Mouse (Mus musculus): ENCODE data around the gene Zscan26. TPM values are rescaled to one million over a fixed set of nuclear protein-coding genes. Genes with fewer than 3 reads are reported as not detected.
A peak's percentile ranks its signal among the peaks of the same experiment; 100 is the strongest.
"Not testable (repeated sequence)": the region's sequence is repeated elsewhere in the genome, so short reads cannot be mapped to it uniquely, and the experiment has no call there.

Zscan26 gene
- 11.4 and 14.7 TPM in 2 replicates for polyA plus RNA-seq (2015; fragmentation: Nextera tagmentation; extraction: Ambion mirVana)

DNA sequence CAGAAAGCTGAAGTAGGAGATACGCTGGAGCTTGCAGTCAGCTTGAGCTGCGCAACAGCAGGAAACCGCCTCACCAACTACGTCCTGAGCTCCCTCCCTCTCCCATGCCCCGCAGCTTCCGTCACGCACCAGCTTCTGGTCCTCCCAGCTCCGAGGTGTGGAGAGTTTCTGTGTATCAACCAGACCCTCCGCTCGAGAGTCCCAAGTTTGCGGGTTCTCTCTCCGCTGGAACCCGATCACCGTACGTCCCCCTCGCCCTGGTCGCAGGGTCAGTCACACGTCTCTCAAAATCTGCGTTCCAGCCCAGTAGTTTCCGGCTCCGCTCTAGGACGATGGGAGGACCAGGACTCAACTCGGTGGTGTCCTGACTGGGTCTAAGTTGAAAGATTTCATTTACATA is at the start of gene Zscan26:
Gene Zscan26 (minus strand): TSS at position 282 of the 400 bp plus-strand sequence.
- 2% methylated on average over 23 of the region's 23 CpGs for WGBS
- peak within 1 kb of the TSS; percentile 64 for H3K9ac ChIP-seq (ENCODE audit: low read depth, low read length)
- TF ChIP-seq CTCF (IDR thresholded peaks at IDR 0.05; ENCODE audit: low read depth) = no peak
- peak within 1 kb of the TSS; percentile 73 for H3K4me2 ChIP-seq (replicated peaks; ENCODE audit: low read depth)
- peak within 1 kb of the TSS; percentile 79 for H3K27ac ChIP-seq (ENCODE audit: low read depth, low read length)
- no peaks in the 10 kb centered on the region for H3K9me3 ChIP-seq (ENCODE audit: control insufficient read depth)
- no peaks in the 10 kb centered on the region; the same call in 1 of the 2 replicates for H3K36me3 ChIP-seq (ENCODE audit: control insufficient read depth, insufficient read depth)
- peak within 1 kb of the TSS; percentile 67 for H3K4me3 ChIP-seq (ENCODE audit: low read depth, low read length)
- H3K4me1 ChIP-seq (replicated peaks; ENCODE audit: control insufficient read depth, insufficient read depth, low read length) = 0 out of 2 replicates have a peak, but pooled peaks cover 6% of the 10 kb centered on the region
- no peaks in the 10 kb centered on the region for H3K27me3 ChIP-seq (replicated peaks; ENCODE audit: control insufficient read depth, insufficient read depth, low read length)
- ATAC-seq = peak; percentile 87

DNA sequence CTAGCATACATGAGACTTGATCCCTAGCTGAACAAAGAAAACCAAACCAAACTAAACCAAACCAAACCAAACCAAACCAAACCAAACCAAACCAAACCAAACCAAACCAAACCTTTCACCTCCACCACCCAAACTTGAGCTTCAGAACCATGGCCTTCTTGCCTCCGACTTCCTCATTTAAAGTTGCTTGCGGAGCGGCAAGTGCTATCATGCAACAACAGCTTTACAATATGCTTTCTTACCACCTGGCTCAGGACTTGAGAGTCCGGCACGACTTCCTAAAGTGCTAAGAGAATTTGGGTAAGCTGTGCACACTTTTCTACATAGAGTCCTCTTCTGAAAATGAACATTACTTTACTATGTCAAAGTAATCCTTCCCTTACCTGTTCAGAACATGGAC is 48.8 kb upstream of the Zscan26 start:
- WGBS = 90% methylated on average over 5 of the region's 5 CpGs
- H3K27ac ChIP-seq (ENCODE audit: low read depth, low read length) = no peak overlapping the region

DNA sequence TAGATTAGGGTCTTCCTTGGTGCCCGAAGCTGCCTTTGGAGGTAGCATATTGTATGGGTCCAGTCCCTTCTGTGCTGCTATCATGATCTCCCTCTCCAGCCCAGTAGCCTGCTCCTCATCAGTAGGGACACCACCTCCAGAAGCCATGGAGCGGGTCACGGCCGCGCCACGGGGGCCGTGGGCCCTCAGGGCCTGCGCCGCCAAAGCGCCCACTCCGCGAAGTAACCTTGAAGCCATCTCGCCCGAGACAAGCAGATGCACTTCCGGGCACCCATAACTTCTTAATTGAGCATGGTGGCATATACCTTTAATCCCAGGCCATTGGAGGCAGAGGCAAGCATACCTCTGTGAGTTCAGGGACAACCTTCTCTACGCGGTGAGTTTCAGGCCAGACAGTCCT is 47.7 kb upstream of the Zscan26 start, which contains the start of gene Gm11273:
Gene Gm11273 (minus strand): TSS at position 237 of the 400 bp plus-strand sequence.
- not testable (repeated sequence) for H3K27me3 ChIP-seq (replicated peaks; ENCODE audit: control insufficient read depth, insufficient read depth, low read length); H3K36me3 ChIP-seq (ENCODE audit: control insufficient read depth, insufficient read depth); H3K4me2 ChIP-seq (replicated peaks; ENCODE audit: low read depth); H3K4me1 ChIP-seq (replicated peaks; ENCODE audit: control insufficient read depth, insufficient read depth, low read length); H3K9ac ChIP-seq (ENCODE audit: low read depth, low read length); H3K4me3 ChIP-seq (ENCODE audit: low read depth, low read length); ATAC-seq; H3K27ac ChIP-seq (ENCODE audit: low read depth, low read length); H3K9me3 ChIP-seq (ENCODE audit: control insufficient read depth)
- WGBS = 92% methylated on average over 16 of the region's 17 CpGs

More for the DNA sequence above, 48.8 kb upstream of the Zscan26 start:
- H3K27me3 ChIP-seq (replicated peaks; ENCODE audit: control insufficient read depth, insufficient read depth, low read length) = no peaks in the 10 kb centered on the region
- H3K9me3 ChIP-seq (ENCODE audit: control insufficient read depth) = no peaks in the 10 kb centered on the region
- no peak overlapping the region for H3K4me3 ChIP-seq (ENCODE audit: low read depth, low read length)
- ATAC-seq = no peak
- TF ChIP-seq CTCF (IDR thresholded peaks at IDR 0.05; ENCODE audit: low read depth) = no peak
- no peaks in the 10 kb centered on the region for H3K36me3 ChIP-seq (ENCODE audit: control insufficient read depth, insufficient read depth)
- H3K9ac ChIP-seq (ENCODE audit: low read depth, low read length) = no peak overlapping the region
- H3K4me1 ChIP-seq (replicated peaks; ENCODE audit: control insufficient read depth, insufficient read depth, low read length) = no peaks in the 10 kb centered on the region
- H3K4me2 ChIP-seq (replicated peaks; ENCODE audit: low read depth) = no peak overlapping the region

DNA sequence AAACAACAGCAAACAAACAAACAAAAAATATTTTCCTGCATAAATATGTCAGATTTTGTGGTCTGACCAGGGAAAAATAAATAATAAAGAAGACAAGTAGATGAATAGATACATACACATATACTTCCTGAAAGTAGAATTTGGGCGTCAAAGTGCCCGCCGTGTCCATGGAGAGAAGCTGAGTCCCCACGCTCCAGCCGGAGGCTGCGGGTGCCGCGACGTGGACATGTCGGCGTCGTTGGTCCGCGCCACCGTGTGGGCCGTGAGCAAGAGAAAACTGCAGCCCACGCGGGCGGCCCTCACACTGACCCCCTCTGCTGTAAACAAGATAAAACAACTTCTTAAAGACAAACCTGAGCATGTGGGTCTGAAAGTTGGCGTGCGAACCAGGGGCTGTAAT is 41.5 kb upstream of the Zscan26 start, which contains the start of gene AK157302:
Gene AK157302 (plus strand): TSS at position 144 of the 400 bp plus-strand sequence.
- 93% methylated on average over 21 of the region's 21 CpGs for WGBS
- no peak for TF ChIP-seq CTCF (IDR thresholded peaks at IDR 0.05; ENCODE audit: low read depth)
- Histone ChIP-seq H3K4me2 (replicated peaks; ENCODE audit: low read depth) (no peak within 1 kb of the TSS), H3K9ac (ENCODE audit: low read depth, low read length) (no peak within 1 kb of the TSS), H3K9me3 (ENCODE audit: control insufficient read depth) (no peaks in the 10 kb centered on the region), H3K27me3 (replicated peaks; ENCODE audit: control insufficient read depth, insufficient read depth, low read length) (no peaks in the 10 kb centered on the region), H3K27ac (ENCODE audit: low read depth, low read length) (no peak within 1 kb of the TSS), H3K4me1 (replicated peaks; ENCODE audit: control insufficient read depth, insufficient read depth, low read length) (no peaks in the 10 kb centered on the region), H3K36me3 (ENCODE audit: control insufficient read depth, insufficient read depth) (no peaks in the 10 kb centered on the region), H3K4me3 (ENCODE audit: low read depth, low read length) (no peak within 1 kb of the TSS)
- ATAC-seq = no peak

DNA sequence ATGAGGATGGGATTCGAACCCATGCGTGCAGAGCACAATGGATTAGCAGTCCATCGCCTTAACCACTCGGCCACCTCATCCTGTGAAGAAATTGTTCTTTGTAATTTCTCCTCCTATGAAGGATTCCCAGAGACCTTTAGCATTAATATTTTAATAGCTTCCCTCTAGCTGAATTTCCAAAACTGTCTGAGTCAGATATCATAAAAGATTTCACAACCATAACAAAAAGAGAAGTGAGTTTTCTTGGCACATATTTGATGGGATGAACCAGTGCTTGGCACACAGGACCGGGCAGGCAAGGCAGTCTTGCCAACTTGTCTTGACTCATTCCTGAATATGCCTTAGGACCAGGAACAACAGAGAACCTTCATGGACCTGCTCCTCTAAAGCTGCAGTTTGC is 39.3 kb upstream of the Zscan26 start:
- no peak overlapping the region for H3K27ac ChIP-seq (ENCODE audit: low read depth, low read length)
- no peak overlapping the region for H3K4me2 ChIP-seq (replicated peaks; ENCODE audit: low read depth)
- no peaks in the 10 kb centered on the region for H3K4me1 ChIP-seq (replicated peaks; ENCODE audit: control insufficient read depth, insufficient read depth, low read length)
- H3K36me3 ChIP-seq (ENCODE audit: control insufficient read depth, insufficient read depth) = no peaks in the 10 kb centered on the region
- no peak for ATAC-seq
- WGBS = 89% methylated on average over 5 of the region's 5 CpGs
- no peaks in the 10 kb centered on the region for H3K27me3 ChIP-seq (replicated peaks; ENCODE audit: control insufficient read depth, insufficient read depth, low read length)
- no peaks in the 10 kb centered on the region for H3K9me3 ChIP-seq (ENCODE audit: control insufficient read depth)
- no peak overlapping the region for H3K9ac ChIP-seq (ENCODE audit: low read depth, low read length)
- H3K4me3 ChIP-seq (ENCODE audit: low read depth, low read length) = no peak overlapping the region
- TF ChIP-seq CTCF (IDR thresholded peaks at IDR 0.05; ENCODE audit: low read depth) = no peak

DNA sequence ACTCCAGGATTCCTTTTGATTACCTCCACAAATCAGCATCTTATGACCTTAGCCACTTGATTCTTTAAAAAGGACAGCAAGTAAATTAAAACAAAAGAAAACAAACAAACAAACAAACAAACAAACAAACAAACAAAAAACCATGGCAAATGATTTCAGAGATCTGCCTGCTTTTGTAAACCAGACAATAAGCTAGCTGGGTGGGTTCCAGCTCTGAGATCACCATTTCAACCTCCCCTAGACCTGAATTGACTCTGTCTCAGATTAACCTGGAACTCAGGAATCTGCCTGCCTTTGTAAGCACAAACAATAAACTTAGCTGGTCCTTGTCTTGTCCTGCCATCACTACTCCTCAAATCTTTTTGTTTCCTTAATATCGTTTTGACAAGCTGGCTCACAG is 33.4 kb upstream of the Zscan26 start:
- H3K9ac ChIP-seq (ENCODE audit: low read depth, low read length) = no peak overlapping the region
- no peak for TF ChIP-seq CTCF (IDR thresholded peaks at IDR 0.05; ENCODE audit: low read depth)
- no peaks in the 10 kb centered on the region for H3K9me3 ChIP-seq (ENCODE audit: control insufficient read depth)
- H3K27ac ChIP-seq (ENCODE audit: low read depth, low read length) = no peak overlapping the region
- ATAC-seq = no peak
- WGBS = 92% methylated on average over 1 of the region's 1 CpGs
- no peaks in the 10 kb centered on the region for H3K4me1 ChIP-seq (replicated peaks; ENCODE audit: control insufficient read depth, insufficient read depth, low read length)
- no peaks in the 10 kb centered on the region for H3K27me3 ChIP-seq (replicated peaks; ENCODE audit: control insufficient read depth, insufficient read depth, low read length)
- peaks cover 6% of the 10 kb centered on the region; the same call in 1 of the 2 replicates for H3K36me3 ChIP-seq (ENCODE audit: control insufficient read depth, insufficient read depth)
- no peak overlapping the region for H3K4me2 ChIP-seq (replicated peaks; ENCODE audit: low read depth)
- no peak overlapping the region for H3K4me3 ChIP-seq (ENCODE audit: low read depth, low read length)
